Mouse (Mus musculus) ES-E14 (cell line): ENCODE results near the gene Tff1.

ENCODE experiments used
- MAFK ChIP-seq: IDR thresholded peaks from 2 replicates; pipeline ENCODE4 v1.6.1; 2014; ENCODE audit warnings: mild to moderate bottlenecking, low read depth, low read length, inconsistent platforms; ENCODE audit not compliant: insufficient read depth
- ZNF384 ChIP-seq: IDR thresholded peaks from 2 replicates; pipeline ENCODE4 v1.6.1; 2012; ENCODE audit warnings: low read depth, low read length, inconsistent platforms

GRCm38 (mm10) chr17:31133776-31134175 is 31.3 kb downstream of the Tff1 start:
- TF ChIP-seq ZNF384, result no peak
- TF ChIP-seq MAFK, result no peak
